Mouse (Mus musculus) lung, embryonic 15.5 days (tissue): ENCODE data around the gene Fdxr. TPM values are rescaled to one million over a fixed set of nuclear protein-coding genes. Genes with fewer than 3 reads are reported as not detected.

Experiments used
- ATAC-seq: fragments of 200-750 bp; cut with Nextera tagmentation; 2 replicates; pipeline ENCODE4 v1.8.0; 2017; ENCODE audit warnings: moderate number of reproducible peaks, borderline replicate concordance; ENCODE audit not compliant: low FRiP score, low TSS enrichment; ENCODE audit errors: extremely low read depth
- H3K27ac ChIP-seq: fragments of 300-500 bp; sonication (generic); 2 replicates; pipeline ENCODE4 v1.5.1; 2015; ENCODE audit warnings: moderate library complexity, mild to moderate bottlenecking, inconsistent platforms
- H3K27me3 ChIP-seq: fragments of 300-500 bp; sonication (generic); 2 replicates; pipeline ENCODE4 v1.6.1; 2015; ENCODE audit warnings: inconsistent platforms
- H3K36me3 ChIP-seq: fragments of 300-500 bp; sonication (generic); 2 replicates; pipeline ENCODE4 v1.6.1; 2015; ENCODE audit warnings: inconsistent platforms
- H3K4me1 ChIP-seq: fragments of 300-500 bp; sonication (generic); 2 replicates; pipeline ENCODE4 v1.6.1; 2015; ENCODE audit warnings: inconsistent platforms
- H3K4me2 ChIP-seq: fragments of 300-500 bp; sonication (generic); 2 replicates; pipeline ENCODE4 v1.6.1; 2015; ENCODE audit warnings: inconsistent platforms, mild to moderate bottlenecking, moderate library complexity
- H3K4me3 ChIP-seq: fragments of 300-500 bp; sonication (generic); 2 replicates; pipeline ENCODE4 v1.5.1; 2015; ENCODE audit warnings: mild to moderate bottlenecking, inconsistent platforms
- H3K9ac ChIP-seq: fragments of 300-500 bp; sonication (generic); 2 replicates; pipeline ENCODE4 v1.6.1; 2015; ENCODE audit warnings: inconsistent platforms
- H3K9me3 ChIP-seq: fragments of 300-500 bp; sonication (generic); 2 replicates; pipeline ENCODE4 v1.6.1; 2016; ENCODE audit warnings: inconsistent platforms
- WGBS: fragments of 180-500 bp; shearing (Covaris S2); methylation state at CpG from one replicate; pipeline ENCODE4 v1.1.7; 2015; 5-methylcytosine and 5-hydroxymethylcytosine counted together
- microRNA-seq: library from miRNA; unstranded; fragments of <30 nt; microRNA quantifications from one replicate; pipeline ENCODE4, GENCODE M21; 2016
- polyA plus RNA-seq: library from polyadenylated mRNA; unstranded; fragments of >200 nt; fragmentation: Nextera tagmentation; extraction: Ambion mirVana; gene quantifications from 2 replicates; pipeline ENCODE4 v1.2.1, GENCODE M21; 2015

Gene Fdxr
- polyA plus RNA-seq, 1 experiment from 2014 or later: 15.8 TPM

- Histone ChIP-seq H3K4me3 (no peak overlapping the region), H3K4me1 (peaks cover 53% of the 10 kb centered on the region), H3K9ac (no peak overlapping the region), H3K27me3 (peaks cover 23% of the 10 kb centered on the region), H3K9me3 (no peaks in the 10 kb centered on the region), H3K27ac (no peak overlapping the region), H3K4me2 (no peak overlapping the region), H3K36me3 (no peaks in the 10 kb centered on the region)
- 72% methylated on average over 10 of the region's 10 CpGs for WGBS
- no peak for ATAC-seq
These were observed 57.2 kb downstream of the Fdxr start for GRCm38 (mm10) chr11:115219685-115220084.

GRCm38 (mm10) chr11:115219263-115219662 lies 57.6 kb downstream of the Fdxr start:
- Histone ChIP-seq H3K9me3 (no peaks in the 10 kb centered on the region), H3K36me3 (no peaks in the 10 kb centered on the region), H3K27ac (no peak overlapping the region), H3K4me2 (no peak overlapping the region), H3K4me1 (peaks cover 52% of the 10 kb centered on the region), H3K27me3 (peaks cover 20% of the 10 kb centered on the region), H3K4me3 (no peak overlapping the region), H3K9ac (no peak overlapping the region)
- ATAC-seq: no peak
- WGBS: 23% methylated on average over 9 of the region's 9 CpGs

Small RNAs within 50 kb of the gene (microRNA-seq; reads per million reads assigned to microRNA genes)
- gene Gm25837: not detected

Other genes with a start within 250 kb of the Fdxr start
- gene Cd300ld5, start 239.3 kb downstream of the Fdxr start, polyA plus RNA-seq: not detected in 2 replicates
- gene Cd300ld3, start 228.6 kb downstream of the Fdxr start, polyA plus RNA-seq: not detected in 2 replicates
- 0.06 TPM in 1 of 2 replicates, not detected in the other for gene Cd300e, start 214.9 kb downstream of the Fdxr start, polyA plus RNA-seq
- 0.81 and 1.7 TPM in 2 replicates for gene Rab37, start 185.6 kb downstream of the Fdxr start, polyA plus RNA-seq
- 1.3 and 1.8 TPM in 2 replicates for gene Cd300lf, start 143.1 kb downstream of the Fdxr start, polyA plus RNA-seq
- 55.0 and 58.2 TPM in 2 replicates for gene Slc9a3r1, start 113.7 kb downstream of the Fdxr start, polyA plus RNA-seq
- 10.5 and 12.3 TPM in 2 replicates for gene Tmem104, start 89.6 kb downstream of the Fdxr start, polyA plus RNA-seq
- gene Nat9, start 89.2 kb downstream of the Fdxr start, polyA plus RNA-seq: 22.0 and 23.8 TPM in 2 replicates
- 0.05 and 0.08 TPM in 2 replicates for gene Grin2c, start 9.8 kb downstream of the Fdxr start, polyA plus RNA-seq
- 0.30 and 0.32 TPM in 2 replicates for gene Fads6, start 20.6 kb upstream of the Fdxr start, polyA plus RNA-seq
- not detected in 2 replicates for gene Otop2, start 30.1 kb upstream of the Fdxr start, polyA plus RNA-seq
- gene Ush1g, start 45.0 kb upstream of the Fdxr start, polyA plus RNA-seq: not detected in 2 replicates
- not detected in 2 replicates for gene Otop3, start 57.7 kb upstream of the Fdxr start, polyA plus RNA-seq
- 13.9 and 15.8 TPM in 2 replicates for gene Hid1, start 90.7 kb upstream of the Fdxr start, polyA plus RNA-seq
- gene Cdr2l, start 104.9 kb upstream of the Fdxr start, polyA plus RNA-seq: 13.7 and 15.3 TPM in 2 replicates
- 204 and 222 TPM in 2 replicates for gene Mrpl58, start 126.7 kb upstream of the Fdxr start, polyA plus RNA-seq
- gene Atp5h, start 142.9 kb upstream of the Fdxr start, polyA plus RNA-seq: 787 and 840 TPM in 2 replicates
- gene Kctd2, start 143.1 kb upstream of the Fdxr start, polyA plus RNA-seq: 16.3 and 17.8 TPM in 2 replicates
- not detected in 2 replicates for gene Trim80, start 163.5 kb upstream of the Fdxr start, polyA plus RNA-seq
- gene Slc16a5, start 185.4 kb upstream of the Fdxr start, polyA plus RNA-seq: 0.55 and 1.9 TPM in 2 replicates
- 6.6 and 7.1 TPM in 2 replicates for gene Armc7, start 198.6 kb upstream of the Fdxr start, polyA plus RNA-seq
- gene Nt5c, start 214.8 kb upstream of the Fdxr start, polyA plus RNA-seq: 81.5 and 83.7 TPM in 2 replicates
- 504 and 510 TPM in 2 replicates for gene Jpt1, start 237.3 kb upstream of the Fdxr start, polyA plus RNA-seq